Mouse (Mus musculus): ENCODE measurements at regions not wholly inside any gene's neighbourhood (a gene's known extent, or its start where the extent isn't known, plus 50 kb on each side); places are given as distances from the start of the nearest gene placed in this dataset.

DNA sequence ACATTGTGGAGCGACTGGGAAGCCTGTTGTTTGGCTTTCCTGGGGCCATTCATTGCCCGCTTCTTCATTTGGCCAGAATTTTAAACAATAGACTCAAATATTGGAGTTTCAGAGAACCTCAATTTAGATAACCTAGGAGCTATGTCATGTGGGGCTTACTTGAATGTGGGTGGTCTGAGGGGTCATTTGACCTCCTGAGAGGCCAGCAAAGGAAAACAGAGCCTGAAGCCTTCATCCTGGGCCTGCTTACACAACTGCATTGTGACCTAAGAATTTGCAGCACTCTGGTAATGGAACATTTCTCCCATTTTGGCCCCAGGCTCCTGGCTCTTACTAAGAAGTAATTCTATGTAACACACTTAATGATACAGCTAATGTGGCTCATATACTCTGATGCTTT, 348.2 kb downstream of the Fat4 start:
- no peak for DNase-seq

DNA sequence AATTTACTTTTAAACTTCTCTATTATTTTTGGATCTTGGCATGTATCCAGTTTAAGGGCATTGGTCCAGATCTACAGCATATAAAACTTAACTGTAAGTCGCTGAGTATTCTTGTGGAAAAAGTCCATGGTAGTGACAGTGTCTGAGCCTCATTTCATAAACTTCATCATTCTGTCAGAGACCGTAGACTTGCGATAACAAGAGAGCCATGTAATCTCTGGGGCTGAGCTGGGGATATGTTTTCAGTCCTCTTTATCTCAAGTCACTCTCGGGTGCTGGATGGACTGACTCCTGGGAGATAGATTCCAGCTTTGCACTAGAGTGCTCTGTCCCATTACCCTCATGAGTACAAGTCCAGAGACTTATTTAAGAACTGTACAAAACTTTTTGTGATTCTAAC, 362.0 kb downstream of the Fat4 start:
- DNase-seq: no peak

DNA sequence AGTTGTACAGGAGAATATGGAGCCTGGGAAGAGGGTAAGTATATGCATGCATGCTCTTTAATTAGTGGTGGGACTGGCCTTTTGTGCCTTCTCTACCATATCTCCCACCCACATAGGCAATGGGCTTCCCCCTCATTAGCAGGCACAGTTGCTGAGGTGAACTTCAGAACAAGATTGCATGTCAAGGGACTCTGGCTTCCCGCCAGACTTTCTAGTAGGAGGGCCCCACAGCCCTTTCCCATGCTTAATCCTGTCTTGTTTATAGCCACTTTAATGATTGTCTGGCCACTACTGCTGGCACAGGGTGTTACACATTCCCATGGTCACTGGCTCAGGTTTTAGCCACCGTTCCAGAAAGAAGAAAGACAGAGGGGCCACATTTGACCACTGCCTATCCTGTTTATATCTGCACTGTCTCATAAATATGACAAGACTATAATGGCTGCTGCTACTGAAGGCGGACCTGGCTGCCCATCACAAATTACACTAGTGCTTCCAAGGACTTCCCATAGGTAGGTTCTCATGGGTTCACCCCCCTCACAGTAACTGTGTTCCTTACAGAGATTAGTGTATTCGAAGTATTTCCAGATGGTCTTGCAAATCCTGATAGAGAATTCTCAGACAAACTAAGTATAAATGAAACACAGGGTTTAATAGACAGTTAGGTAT, 362.6 kb downstream of the Fat4 start:
- DNase-seq: no peak

DNA sequence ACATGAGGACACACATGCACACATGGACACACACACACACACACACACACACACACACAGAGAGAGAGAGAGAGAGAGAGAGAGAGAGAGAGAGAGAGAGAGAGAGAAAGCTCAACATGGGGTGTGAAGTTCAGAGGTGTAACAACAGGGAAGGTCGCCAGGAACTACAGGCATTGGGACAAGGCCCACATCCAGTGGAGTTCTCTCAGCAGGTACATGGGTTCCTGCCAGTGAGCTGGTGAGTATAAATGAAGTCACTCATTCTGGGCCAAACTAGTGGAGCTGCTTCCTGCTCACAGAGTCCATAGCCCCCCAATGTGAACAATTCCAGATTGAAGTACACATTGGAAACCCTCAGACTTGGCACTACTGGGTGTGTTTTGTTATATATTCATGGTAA, 366.3 kb downstream of the Fat4 start:
- DNase-seq: no peak

DNA sequence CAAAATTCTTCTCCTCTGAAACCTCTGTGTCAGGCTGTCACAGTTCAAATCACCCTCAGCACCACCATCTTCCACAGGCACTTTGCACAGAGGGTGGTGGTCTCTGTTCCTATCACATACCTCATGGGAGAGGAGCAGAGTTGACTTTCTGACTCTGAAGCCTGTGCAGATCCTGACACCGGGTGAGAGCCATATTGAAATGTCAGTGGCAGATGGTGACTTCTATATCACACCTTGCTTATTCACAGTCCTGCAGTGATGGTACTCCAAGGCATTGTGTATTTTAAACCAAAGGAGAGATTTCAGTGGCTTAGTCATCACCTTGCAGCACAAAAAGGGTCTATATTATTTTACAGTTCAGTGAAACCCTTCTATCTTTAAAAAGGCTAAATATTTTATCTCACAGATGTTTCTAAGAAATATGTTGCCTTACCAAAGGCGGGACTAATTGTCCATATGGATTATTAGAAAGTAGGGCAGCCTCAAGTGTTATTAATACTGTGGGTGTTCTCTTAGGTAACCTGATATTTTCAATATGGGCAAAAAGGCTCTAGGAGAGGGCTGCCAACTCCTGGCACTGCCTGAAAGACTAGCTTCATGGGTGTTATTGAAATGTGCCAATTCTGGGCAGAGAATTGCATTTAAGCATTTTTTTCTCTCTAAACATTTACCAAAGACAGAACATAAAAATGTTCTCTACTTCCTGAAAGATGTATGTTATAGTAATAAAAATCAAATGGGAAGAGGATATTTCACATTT, 378.1 kb downstream of the Fat4 start:
- no peak for DNase-seq

DNA sequence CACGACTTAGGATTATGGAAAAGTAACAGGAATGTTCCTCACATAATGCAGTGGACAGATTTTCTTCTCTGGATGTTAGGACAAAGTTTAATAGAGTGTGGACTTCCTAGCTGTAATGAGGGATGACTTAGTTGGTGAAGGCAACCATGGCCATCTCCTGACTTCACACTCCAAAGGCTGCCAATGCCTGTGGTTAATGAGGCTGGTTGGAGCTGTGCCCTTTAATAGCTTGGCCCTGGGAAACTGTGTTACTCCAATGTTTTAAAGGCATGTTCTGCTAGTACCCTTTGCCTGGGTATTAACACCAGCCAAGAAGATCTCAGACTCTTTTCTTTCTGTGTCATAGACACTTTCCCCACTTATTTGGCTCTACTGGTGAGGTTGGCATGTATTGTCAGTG, 378.9 kb downstream of the Fat4 start:
- no peak for DNase-seq

DNA sequence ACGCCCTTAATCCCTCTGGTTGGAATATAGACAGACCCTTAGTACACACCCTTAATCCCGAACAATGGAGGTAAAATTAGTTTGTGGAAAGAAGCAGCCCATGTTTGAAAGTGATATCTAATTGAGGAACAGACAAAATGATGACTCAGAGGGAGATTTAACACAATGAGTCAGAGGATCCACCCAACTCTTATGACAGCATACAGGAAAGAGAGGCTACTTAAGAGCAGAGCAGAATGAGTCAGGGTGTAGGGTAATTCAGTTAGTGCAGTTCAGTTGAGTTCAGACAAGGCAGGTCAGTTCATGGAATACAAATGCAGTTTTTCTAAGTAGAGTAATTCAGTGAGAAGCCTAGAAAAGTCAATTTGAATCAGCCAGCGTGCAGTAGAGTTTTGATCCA, 382.6 kb downstream of the Fat4 start:
- DNase-seq: no peak

DNA sequence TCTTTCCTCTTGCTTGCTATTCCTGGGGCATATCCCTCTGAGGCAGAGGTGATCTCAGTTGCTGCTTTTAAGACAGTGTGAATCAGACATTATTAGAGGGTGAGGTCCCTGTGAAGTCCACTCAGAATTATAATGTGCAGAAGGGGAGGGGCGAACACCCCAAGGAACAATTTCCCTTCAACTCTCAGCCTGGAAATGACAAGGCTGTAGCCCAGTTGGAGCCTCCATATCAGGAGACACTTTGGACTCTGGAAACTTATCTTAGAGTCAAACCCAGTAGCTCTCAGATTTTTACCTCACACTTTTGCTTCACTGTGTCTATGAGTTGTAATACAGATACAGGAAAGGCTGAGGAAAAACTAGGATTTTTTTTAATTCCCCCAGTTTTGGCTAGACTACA, 385.9 kb downstream of the Fat4 start:
- DNase-seq: no peak

DNA sequence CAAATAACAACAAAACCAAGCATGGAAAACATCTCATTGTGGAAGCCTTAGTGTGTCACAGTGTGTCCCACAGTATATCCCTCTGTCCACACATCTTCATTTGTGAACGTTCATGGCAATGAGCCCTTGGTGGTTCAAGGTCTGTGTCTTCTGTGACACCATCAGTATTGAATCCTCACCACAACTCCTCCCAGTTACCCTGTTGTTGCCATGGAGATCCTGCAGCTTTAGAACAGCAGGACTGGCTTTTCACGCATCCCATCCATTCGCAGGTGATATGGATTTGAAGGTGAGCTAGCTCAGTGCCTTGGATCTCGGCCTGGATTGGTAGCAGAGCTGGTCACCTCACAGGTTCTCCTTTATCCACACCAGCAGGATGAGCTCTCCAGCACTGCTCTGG, 390.2 kb downstream of the Fat4 start:
- no peak for DNase-seq

DNA sequence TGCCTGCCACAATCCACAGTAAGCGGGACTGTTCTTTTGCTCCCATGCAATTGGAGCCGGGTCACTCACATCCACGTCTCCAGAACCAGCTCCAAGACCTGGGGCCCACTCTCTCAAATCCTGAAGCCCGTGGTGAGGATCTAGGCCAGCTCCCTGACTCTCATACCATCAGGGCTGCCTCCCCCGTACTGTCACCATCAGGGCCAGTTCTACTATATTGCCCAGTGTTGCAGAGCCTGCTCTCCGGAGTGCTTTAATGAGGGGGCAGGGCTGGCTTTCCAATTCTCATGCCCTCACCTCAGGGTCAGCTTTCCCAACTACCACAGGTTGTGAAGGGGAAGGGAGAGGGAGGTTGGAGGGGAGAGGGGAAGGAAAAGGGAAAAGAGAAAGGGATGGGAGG, 390.6 kb downstream of the Fat4 start:
- DNase-seq: no peak

DNA sequence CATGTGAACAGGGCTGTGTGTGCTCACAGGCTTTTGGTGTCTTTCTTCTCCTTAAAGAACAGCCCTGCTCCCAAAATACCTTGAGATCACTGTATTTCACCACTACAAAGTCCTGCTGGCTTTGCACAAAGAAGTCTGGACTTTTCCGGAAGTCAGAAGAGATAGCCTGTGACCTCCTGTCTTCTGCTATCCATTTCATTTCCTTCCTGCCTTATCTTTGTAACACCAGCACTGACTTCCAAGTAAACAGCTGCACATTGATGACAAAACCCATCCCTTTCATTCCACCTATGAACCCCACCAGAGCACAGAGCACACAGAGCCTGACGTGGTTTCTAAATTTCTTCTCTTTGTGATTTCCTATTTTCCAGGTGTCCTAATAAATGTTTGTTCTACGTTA, 408.5 kb downstream of the Fat4 start:
- no peak for DNase-seq

DNA sequence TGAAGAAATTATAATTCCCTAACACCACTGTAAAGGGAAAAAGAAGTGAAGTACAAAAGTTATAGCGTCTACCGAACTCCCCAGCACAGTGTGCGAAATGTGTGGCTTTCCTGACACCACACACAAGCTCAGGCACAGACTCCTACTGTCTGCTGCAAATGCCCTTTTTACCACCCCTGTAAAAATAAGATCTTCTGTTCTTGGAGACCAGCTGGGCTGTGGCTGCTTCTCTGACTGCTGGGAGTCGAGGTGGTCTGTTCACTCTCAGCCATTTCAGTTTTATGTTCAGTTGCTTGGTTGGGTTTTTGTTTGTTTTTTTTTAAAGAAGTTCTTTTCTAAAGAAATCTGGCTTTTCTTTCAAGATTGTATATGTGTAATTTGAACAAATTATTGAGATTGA, 409.5 kb downstream of the Fat4 start:
- DNase-seq: no peak

DNA sequence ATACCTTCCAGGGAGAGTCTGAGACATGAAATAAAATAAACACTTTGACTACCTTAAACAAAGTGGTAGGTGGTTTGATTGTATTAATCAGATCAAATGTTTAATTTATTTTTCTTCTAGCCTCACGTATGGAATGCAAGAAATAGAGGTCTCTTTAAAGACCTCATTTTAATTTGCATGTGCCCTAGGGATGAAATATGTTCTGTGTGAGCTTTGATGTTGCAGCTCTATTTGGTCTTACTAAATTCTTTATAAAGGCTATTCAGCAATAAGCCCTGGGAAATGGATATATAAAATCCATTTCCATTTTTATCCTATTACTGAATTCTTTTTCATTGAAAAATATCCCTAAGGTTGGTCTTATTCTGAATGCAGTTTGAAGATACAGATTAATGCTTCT, 422.7 kb downstream of the Fat4 start:
- no peak for DNase-seq

DNA sequence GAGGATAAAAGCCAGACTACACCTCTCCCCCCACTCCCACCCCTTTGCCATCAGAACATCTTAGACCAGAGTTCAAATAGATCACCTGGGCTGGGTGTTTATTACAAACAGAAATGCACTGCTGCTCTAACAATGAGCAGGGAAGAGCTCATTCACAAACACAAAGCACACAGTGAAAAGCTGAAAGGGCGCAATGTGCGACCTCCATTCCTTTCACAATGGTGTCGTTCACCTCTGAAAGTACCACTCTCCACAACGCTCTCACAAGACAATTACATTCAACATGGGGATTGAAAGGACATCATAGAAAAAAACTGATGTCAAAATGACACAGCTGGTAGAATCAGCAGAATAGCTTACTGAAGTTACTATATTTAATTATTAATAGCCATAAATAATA, 426.8 kb downstream of the Fat4 start:
- no peak for DNase-seq

DNA sequence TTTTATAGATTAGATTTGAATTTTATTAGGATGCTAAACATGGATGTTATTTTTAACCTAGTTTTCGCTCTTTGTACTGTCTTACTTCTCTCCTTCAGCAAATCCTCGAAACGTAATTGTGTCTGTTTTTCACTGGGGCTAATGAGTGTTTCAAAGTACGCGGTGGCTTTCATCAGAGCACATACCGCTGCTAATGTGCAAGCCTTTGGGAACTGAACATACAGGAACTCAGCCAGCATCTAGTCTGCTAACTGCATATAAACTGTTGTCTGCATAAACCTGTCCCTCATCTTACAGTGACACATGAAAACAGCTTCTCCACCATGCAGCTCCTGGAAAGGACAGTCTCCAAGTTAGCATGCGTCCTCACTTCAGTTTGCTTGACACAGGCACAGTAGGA, 434.1 kb downstream of the Fat4 start:
- no peak for DNase-seq

DNA sequence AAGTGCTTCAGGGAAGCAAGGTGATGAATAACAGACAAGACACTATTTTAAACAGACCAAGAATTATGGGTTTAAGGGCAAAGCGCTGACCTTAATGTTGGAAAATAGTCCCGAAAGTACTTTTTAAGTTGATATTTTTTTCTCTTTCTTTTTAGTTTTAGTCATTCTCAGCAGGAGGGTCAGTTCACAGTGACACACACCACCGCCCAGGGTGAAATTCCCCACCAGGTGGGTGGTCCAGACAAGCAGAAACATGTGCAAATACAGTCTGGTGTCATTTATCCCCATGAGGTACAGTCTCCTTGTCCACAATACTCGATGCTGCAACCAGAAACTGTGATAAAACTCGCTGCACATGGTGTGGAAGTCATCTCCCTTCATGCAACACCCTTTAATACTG, 435.5 kb downstream of the Fat4 start:
- DNase-seq: no peak

DNA sequence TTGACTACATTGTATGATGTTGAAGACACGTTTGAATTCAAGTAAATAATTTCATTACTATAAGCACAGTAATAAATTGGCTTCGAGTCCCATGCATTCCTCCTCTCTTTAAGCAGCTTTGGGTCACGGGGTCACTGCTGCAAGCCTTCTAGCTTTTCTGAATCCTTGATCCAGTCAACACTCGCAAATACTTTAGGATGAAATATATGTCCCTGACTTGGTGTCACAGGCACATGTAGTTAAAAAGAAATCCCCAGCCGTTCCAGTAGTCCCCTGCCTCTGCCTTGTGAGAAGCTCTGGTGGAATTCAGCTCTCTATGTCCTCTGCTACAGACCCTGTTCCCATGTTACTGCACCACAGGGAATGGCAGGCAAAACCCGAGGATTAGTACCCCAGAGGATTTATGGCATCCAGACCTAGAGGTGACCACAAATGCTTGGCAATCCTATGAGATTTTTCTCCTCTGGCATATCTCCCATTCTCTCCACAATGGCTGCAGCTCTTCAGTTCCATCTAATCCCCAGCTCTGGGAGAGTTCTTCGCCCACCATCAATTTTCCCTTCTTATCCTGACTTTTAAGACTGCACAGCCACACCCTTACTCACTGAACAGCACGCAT, 449.0 kb downstream of the Fat4 start:
- no peak for DNase-seq

DNA sequence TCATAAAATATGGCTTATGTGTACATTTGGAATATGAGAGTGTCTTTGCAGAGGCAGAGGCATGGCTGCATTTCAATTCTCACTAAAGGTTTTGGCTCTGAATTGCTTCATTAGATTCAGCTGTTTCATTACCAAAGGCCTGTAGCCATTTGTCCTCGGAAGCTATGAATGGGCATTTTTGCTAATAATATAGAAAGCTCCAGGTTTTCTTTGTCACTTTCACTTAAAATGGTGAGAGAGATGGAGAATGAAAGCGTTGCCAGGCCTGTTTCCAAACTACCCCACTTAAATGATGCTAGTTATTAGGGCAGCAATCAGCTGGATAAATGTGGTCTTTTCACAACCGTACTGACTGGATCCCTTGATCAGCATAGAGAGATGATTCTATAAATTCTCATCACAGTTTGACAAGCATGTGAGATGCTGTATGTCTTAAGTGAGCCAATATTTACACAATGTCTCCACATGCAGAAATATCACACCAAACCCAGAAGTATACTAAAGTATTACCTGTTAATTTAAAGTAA, 454.5 kb downstream of the Fat4 start:
- DNase-seq: no peak

DNA sequence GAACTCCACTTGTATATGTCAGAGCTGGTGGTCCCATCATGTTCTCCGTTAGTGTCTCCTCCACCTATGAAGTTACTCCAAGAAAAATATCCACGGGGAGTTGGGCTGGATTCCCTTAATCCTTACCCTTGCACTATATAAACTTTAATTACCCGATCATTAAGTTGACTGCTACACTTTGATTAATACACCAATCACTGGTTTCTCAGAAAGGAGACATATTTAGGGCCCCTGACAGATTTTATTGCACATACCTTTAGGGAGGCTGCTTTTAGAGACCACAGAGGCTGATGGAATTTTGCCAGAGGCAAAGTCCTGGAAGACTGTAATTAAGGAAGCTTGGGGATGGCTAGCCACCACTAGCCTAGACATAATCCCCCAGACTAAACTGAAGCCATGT, 457.3 kb downstream of the Fat4 start:
- DNase-seq: no peak

DNA sequence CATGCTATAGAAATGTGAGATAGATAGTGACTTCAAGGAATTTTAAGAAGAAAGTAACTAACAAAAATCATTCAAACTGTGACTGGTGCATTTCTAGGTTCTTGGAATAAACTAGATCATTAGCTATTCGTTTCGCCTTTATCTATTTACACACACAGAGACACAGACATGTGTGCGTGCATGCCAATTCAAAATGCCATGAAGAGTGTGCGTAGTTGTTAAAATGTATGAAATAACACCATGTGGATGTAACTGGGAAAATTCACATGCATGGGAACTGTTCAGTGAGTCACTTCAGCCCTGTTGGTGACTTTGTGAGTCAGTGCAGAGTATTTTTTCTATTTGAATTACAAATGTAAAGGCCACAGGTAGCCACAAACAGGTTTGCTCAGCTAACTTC, 460.8 kb downstream of the Fat4 start:
- DNase-seq: no peak

DNA sequence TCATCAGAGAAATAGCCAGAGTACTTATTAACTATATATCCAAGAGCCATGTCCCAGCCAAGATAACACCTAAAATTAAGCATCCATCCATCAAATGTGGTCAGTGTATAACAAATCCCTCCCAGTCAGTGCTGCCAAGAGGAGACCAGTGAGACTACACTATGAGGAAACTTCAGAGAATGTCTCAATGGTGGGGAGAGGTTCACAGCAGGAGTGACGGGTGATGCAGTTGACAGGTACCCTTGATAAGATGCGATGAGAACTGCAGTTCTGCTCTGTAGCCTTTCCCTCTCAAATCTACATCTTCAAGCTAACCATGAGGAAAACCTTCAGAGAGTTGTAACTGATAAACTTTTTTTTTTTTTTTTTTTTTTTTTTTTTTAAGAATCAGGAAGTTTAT, 470.3 kb downstream of the Fat4 start:
- no peak for DNase-seq

DNA sequence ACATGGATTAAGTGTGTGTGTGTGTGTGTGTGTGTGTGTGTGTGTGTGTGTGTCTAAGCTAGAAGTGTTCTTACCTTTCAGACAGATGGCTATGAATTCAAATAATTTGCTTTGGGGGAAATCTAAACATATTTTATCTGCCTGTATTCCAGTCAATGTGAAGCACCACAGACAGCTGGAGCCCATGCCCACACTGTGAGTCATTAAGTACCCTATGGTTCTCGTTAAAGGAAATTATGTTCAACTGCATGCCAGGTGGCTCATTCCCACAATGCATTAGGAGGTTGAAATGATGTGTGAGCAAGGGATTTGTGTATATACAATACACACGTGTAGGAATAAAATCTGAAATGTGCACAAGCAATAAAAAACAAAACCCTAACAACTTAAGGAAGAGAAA, 473.5 kb downstream of the Fat4 start:
- no peak for DNase-seq

DNA sequence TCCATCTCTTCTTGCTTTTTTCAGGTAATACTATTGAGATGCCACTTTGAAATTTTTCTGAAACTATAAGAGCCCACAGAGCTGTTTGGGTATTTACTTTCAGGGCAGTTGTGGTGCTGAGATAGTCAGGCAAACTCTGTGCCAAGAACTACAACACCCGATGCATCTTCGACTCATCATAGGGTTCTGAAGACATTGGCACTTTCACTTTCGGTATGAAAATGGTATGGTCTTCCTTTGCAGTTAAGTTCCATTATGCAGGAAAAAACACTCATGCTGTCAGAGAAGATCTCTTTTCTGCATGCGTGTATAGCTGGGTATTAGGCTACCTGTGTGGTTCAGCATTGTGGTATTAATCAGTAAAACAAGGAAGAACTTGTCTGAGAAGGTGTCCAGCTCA, 484.2 kb downstream of the Fat4 start:
- DNase-seq: no peak

DNA sequence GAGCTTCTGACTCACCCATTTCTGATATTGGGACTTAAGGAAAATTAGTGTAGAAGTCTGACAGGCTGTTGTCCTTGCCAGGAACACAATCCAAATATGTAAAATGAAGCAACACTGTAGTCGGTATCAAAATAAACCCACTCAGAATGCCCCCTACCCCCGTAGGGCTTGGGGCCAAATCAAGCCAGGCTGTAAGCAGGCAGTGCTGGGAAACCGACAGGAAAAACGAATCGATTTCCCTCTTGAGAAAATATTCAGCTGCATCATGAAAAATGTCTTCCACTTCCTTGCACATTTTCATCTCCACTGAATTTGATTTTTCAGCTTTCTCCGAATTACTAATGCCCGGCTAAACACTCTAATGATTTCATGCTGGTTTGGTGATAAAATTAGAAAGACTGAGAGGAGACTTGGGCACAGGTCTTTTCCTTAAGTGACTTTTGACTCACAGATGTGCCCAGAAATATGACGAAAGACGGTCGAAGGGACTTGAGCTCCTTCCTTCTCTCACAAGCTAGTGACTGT, 485.7 kb downstream of the Fat4 start:
- no peak for DNase-seq
